Mouse (Mus musculus): ENCODE results near the gene Dsp.

DNA sequence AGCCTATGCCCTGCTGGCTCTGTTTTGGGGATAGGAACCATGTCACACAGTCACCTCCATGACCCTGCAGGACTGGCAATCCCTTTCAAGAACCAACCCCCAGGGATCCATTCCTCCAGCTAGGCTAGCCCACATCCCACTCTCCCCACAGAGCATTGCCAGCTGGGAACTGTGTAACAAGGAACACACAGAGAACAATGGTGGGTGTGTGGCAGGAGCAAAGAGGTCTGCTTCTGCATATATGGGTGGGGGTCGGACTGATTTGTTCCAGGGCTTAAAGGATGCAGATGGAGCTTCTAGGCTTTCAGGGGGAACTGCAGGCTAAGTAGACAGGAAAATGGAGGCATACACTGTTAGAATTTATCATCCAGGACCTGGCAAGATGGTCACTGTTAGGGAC lies 10.6 kb upstream of the Dsp start:
- no peak for TF ChIP-seq CHD2 (IDR thresholded peaks at IDR 0.05; ENCODE audit: low read depth, low read length)
- TF ChIP-seq ZC3H11A (IDR thresholded peaks at IDR 0.05; ENCODE audit: borderline replicate concordance, low read depth, low read length), result no peak
- TF ChIP-seq ZNF384 (IDR thresholded peaks at IDR 0.05; ENCODE audit: low read depth, low read length), result no peak
- no peak for TF ChIP-seq HCFC1 (IDR thresholded peaks at IDR 0.05; ENCODE audit: borderline replicate concordance, insufficient read depth, low read length)
- no peak for TF ChIP-seq MAFK (IDR thresholded peaks at IDR 0.05; ENCODE audit: insufficient read depth, low read depth, low read length)
